Mouse (Mus musculus) CH12.LX (cell line): ENCODE measurements around the gene Abca1. TPM values are rescaled to one million over a fixed set of nuclear protein-coding genes. Genes with fewer than 3 reads are reported as not detected.

Experiments
- DNase-seq: peaks from one replicate; pipeline ENCODE4 v3.0.0-alpha.2; 2013; ENCODE audit errors: extremely low read depth
- H3K27ac ChIP-seq: 2 replicates; pipeline ENCODE4 v1.5.1; 2012; ENCODE audit warnings: low read depth, mild to moderate bottlenecking, control low read depth, moderate library complexity; ENCODE audit not compliant: insufficient read depth
- H3K27me3 ChIP-seq: replicated peaks from 2 replicates; pipeline ENCODE3; 2012; ENCODE audit warnings: inconsistent platforms
- H3K36me3 ChIP-seq, 2 experiments: replicated peaks in 1 of 2; 2 replicates each; pipeline versions ENCODE3 to v1.6.1; 2012; ENCODE audit warnings: inconsistent platforms in 1 of 2, low read length in 1 of 2, mild to moderate bottlenecking in 1 of 2, mixed read lengths in 1 of 2, moderate library complexity in 1 of 2; ENCODE audit not compliant: control insufficient read depth in 1 of 2, insufficient read depth in 1 of 2
- H3K4me1 ChIP-seq, 2 experiments: 2 replicates each; pipeline ENCODE4 v1.6.1; 2012; ENCODE audit warnings: inconsistent platforms in 1 of 2, moderate library complexity in 1 of 2; ENCODE audit not compliant: insufficient read depth in 2 of 2, control insufficient read depth in 1 of 2
- H3K4me2 ChIP-seq: 2 replicates; pipeline ENCODE4 v1.6.1; 2012; ENCODE audit warnings: low read depth, mild to moderate bottlenecking, control low read depth; ENCODE audit not compliant: poor library complexity, insufficient read depth, severe bottlenecking
- H3K4me3 ChIP-seq, 3 experiments: fragments of 150-350 bp in 1 of 3; sonication (generic) in 1 of 3; replicated peaks in 1 of 3; 2 replicates each; pipeline versions ENCODE3 to v1.5.1; 2011 to 2012; ENCODE audit warnings: low read depth in 2 of 3, low read length in 2 of 3, mild to moderate bottlenecking in 2 of 3, moderate library complexity in 2 of 3, control low read depth in 1 of 3, improper control_type of control experiment in 1 of 3, inconsistent platforms in 1 of 3, mixed read lengths in 1 of 3; ENCODE audit not compliant: poor library complexity in 1 of 3
- H3K79me2 ChIP-seq: replicated peaks from 2 replicates; pipeline ENCODE4 v1.6.1; 2012; ENCODE audit warnings: mild to moderate bottlenecking, moderate library complexity; ENCODE audit not compliant: control insufficient read depth, poor library complexity, insufficient read depth, severe bottlenecking; ENCODE audit errors: extremely low read depth
- H3K9ac ChIP-seq: 2 replicates; pipeline ENCODE4 v1.6.1; 2012; ENCODE audit warnings: low read depth, mild to moderate bottlenecking, control low read depth, moderate library complexity; ENCODE audit not compliant: insufficient read depth
- H3K9me3 ChIP-seq: replicated peaks from 2 replicates; pipeline ENCODE3; 2012; ENCODE audit warnings: low read length, inconsistent platforms, mixed read lengths
- BHLHE40 ChIP-seq: IDR thresholded peaks from 2 replicates; pipeline ENCODE4 v1.6.1; 2011; ENCODE audit warnings: mild to moderate bottlenecking, low read depth, low read length, improper control_type of control experiment
- CHD1 ChIP-seq: IDR thresholded peaks from 2 replicates; pipeline ENCODE4 v1.6.1; 2012; ENCODE audit warnings: low read depth, low read length, improper control_type of control experiment, inconsistent platforms
- CHD2 ChIP-seq: IDR thresholded peaks from 2 replicates; pipeline ENCODE4 v1.6.1; 2011; ENCODE audit warnings: low read length, improper control_type of control experiment
- E2F4 ChIP-seq: IDR thresholded peaks from 2 replicates; pipeline ENCODE4 v1.6.1; 2011; ENCODE audit warnings: low read depth, low read length, improper control_type of control experiment; ENCODE audit not compliant: insufficient replicate concordance
- EP300 ChIP-seq: IDR thresholded peaks from 2 replicates; pipeline ENCODE4 v1.6.1; 2011; ENCODE audit warnings: low read length, improper control_type of control experiment
- ETS1 ChIP-seq: conservative IDR thresholded peaks from 2 replicates; pipeline ENCODE4 v1.6.1; 2012; ENCODE audit warnings: low read depth, mild to moderate bottlenecking, inconsistent platforms, low read length, improper control_type of control experiment, moderate library complexity
- GABPA ChIP-seq: IDR thresholded peaks from 2 replicates; pipeline ENCODE4 v1.6.1; 2012; ENCODE audit warnings: low read depth, low read length, improper control_type of control experiment, inconsistent platforms; ENCODE audit not compliant: insufficient replicate concordance
- HCFC1 ChIP-seq: IDR thresholded peaks from 2 replicates; pipeline ENCODE4 v1.6.1; 2012; ENCODE audit warnings: low read depth, mild to moderate bottlenecking, inconsistent platforms, low read length, improper control_type of control experiment
- IRF4 ChIP-seq: IDR thresholded peaks from 2 replicates; pipeline ENCODE4 v1.6.1; 2014; ENCODE audit warnings: low read depth, mild to moderate bottlenecking, inconsistent platforms, low read length, improper control_type of control experiment
- JUN ChIP-seq: IDR thresholded peaks from 2 replicates; pipeline ENCODE4 v1.6.1; 2011; ENCODE audit warnings: low read depth, mild to moderate bottlenecking, low read length, improper control_type of control experiment, moderate library complexity; ENCODE audit not compliant: insufficient read depth
- JUND ChIP-seq: conservative IDR thresholded peaks from 2 replicates; pipeline ENCODE4 v1.6.1; 2011; ENCODE audit warnings: low read depth, low read length, improper control_type of control experiment
- KAT2A ChIP-seq: IDR thresholded peaks from 2 replicates; pipeline ENCODE4 v1.6.1; 2012; ENCODE audit warnings: low read length, improper control_type of control experiment, inconsistent platforms; ENCODE audit not compliant: insufficient replicate concordance
- MAFK ChIP-seq: IDR thresholded peaks from 2 replicates; pipeline ENCODE4 v1.6.1; 2011; ENCODE audit warnings: low read length, improper control_type of control experiment; ENCODE audit not compliant: insufficient replicate concordance
- MAX ChIP-seq: IDR thresholded peaks from 2 replicates; pipeline ENCODE4 v1.6.1; 2011; ENCODE audit warnings: low read length, improper control_type of control experiment
- MEF2A ChIP-seq: IDR thresholded peaks from 2 replicates; pipeline ENCODE4 v1.6.1; 2014; ENCODE audit warnings: low read depth, mild to moderate bottlenecking, inconsistent platforms, low read length, improper control_type of control experiment, borderline replicate concordance
- MXI1 ChIP-seq: IDR thresholded peaks from 2 replicates; pipeline ENCODE4 v1.6.1; 2011; ENCODE audit warnings: mild to moderate bottlenecking, low read depth, low read length, improper control_type of control experiment
- NELFE ChIP-seq: IDR thresholded peaks from 2 replicates; pipeline ENCODE4 v1.6.1; 2011; ENCODE audit warnings: low read depth, low read length, improper control_type of control experiment
- NRF1 ChIP-seq: IDR thresholded peaks from 2 replicates; pipeline ENCODE4 v1.6.1; 2014; ENCODE audit warnings: low read depth, mild to moderate bottlenecking, inconsistent platforms, low read length, improper control_type of control experiment, moderate library complexity
- PAX5 ChIP-seq: IDR thresholded peaks from 2 replicates; pipeline ENCODE4 v1.6.1; 2012; ENCODE audit warnings: low read length, inconsistent platforms, mixed read lengths
- POLR2A ChIP-seq: IDR thresholded peaks from 2 replicates; pipeline ENCODE4 v1.6.1; 2011; ENCODE audit warnings: low read depth, mild to moderate bottlenecking, improper control_type of control experiment, low read length
- POLR2AphosphoS2 ChIP-seq: IDR thresholded peaks from 2 replicates; pipeline ENCODE4 v1.6.1; 2011; ENCODE audit warnings: low read depth, low read length, improper control_type of control experiment
- RAD21 ChIP-seq: IDR thresholded peaks from 2 replicates; pipeline ENCODE4 v1.6.1; 2011; ENCODE audit warnings: low read depth, mild to moderate bottlenecking, low read length, improper control_type of control experiment, moderate library complexity
- SIN3A ChIP-seq: IDR thresholded peaks from 2 replicates; pipeline ENCODE4 v1.6.1; 2012; ENCODE audit warnings: low read length, improper control_type of control experiment, inconsistent platforms
- SMC3 ChIP-seq: IDR thresholded peaks from 2 replicates; pipeline ENCODE4 v1.6.1; 2011; ENCODE audit warnings: low read depth, low read length, improper control_type of control experiment
- TBP ChIP-seq: conservative IDR thresholded peaks from 2 replicates; pipeline ENCODE4 v1.6.1; 2011; ENCODE audit warnings: low read depth, low read length, improper control_type of control experiment
- TCF12 ChIP-seq: IDR thresholded peaks from 2 replicates; pipeline ENCODE4 v1.6.1; 2014; ENCODE audit warnings: low read depth, mild to moderate bottlenecking, inconsistent platforms, low read length, improper control_type of control experiment
- UBTF ChIP-seq: IDR thresholded peaks from 2 replicates; pipeline ENCODE4 v1.6.1; 2012; ENCODE audit warnings: low read depth, mild to moderate bottlenecking, inconsistent platforms, low read length, improper control_type of control experiment, moderate library complexity
- USF1 ChIP-seq: IDR thresholded peaks from 2 replicates; pipeline ENCODE4 v1.6.1; 2014; ENCODE audit warnings: low read depth, mild to moderate bottlenecking, inconsistent platforms, low read length, improper control_type of control experiment
- USF2 ChIP-seq: conservative IDR thresholded peaks from 2 replicates; pipeline ENCODE4 v1.6.1; 2011; ENCODE audit warnings: low read depth, low read length, improper control_type of control experiment
- ZC3H11A ChIP-seq: IDR thresholded peaks from 2 replicates; pipeline ENCODE4 v1.6.1; 2012; ENCODE audit warnings: low read depth, mild to moderate bottlenecking, inconsistent platforms, low read length, improper control_type of control experiment
- ZMIZ1 ChIP-seq: IDR thresholded peaks from 2 replicates; pipeline ENCODE4 v1.6.1; 2012; ENCODE audit warnings: low read depth, mild to moderate bottlenecking, inconsistent platforms, low read length, improper control_type of control experiment
- ZNF384 ChIP-seq: IDR thresholded peaks from 2 replicates; pipeline ENCODE4 v1.6.1; 2012; ENCODE audit warnings: low read depth, low read length, improper control_type of control experiment, inconsistent platforms
- dilution Hi-C: fragments of 300-500 bp; cut with MboI; formaldehyde crosslinking; loops from 2 replicates; pipeline ENCODE4 v1.14.3; 2020; ENCODE audit warnings: low sequenced_read_pairs; ENCODE audit not compliant: extremely low pct_unique_long_range_greater_than_20kb, extremely low pct_ligation_motif_present
- in situ Hi-C: fragments of 300-500 bp; cut with MboI; formaldehyde crosslinking; loops from 3 replicates; pipeline ENCODE4 v1.14.3; 2019; ENCODE audit warnings: low sequenced_read_pairs, low pct_ligation_motif_present, low pct_unique_long_range_greater_than_20kb, mixed read lengths
- polyA plus RNA-seq: library from polyadenylated mRNA; unstranded; fragments of >175 nt; gene quantifications from 2 replicates; pipeline ENCODE4 v1.2.1, GENCODE M21; 2012; ENCODE audit warnings: low read depth; ENCODE audit not compliant: insufficient read length
- total RNA-seq, 2 experiments: library from RNA; depleted of rRNA; stranded (reverse); fragments of 300-350 nt in 1 of 2; fragments of >200 nt in 1 of 2; gene quantifications; 2 replicates each; pipeline ENCODE4 v1.2.3; 2012 to 2014

Gene Abca1
- total and polyA plus RNA-seq, 3 experiments, result 0.13 to 0.46 (median 0.35) TPM

DNA sequence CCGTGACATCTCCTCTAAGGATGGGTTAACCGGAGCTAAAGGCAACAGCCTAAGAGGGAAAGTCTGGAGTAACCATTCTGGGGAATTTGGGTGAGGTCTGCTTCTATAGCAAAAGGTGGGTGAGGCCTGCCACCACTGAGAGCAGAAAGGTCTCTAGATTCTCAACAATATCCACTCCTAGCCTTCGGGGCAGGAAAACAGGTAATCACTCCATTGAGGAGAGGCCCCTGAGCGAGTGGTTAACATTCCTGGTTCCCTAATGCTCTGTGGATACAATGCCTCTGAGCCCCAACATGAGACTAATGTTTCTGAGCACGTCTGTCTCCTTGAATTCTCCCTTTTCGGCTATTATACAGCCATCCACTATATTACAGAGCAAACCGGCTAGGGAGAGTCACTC, 145.3 kb downstream of the Abca1 start:
- Histone ChIP-seq H3K79me2 (0 out of 2 replicates have a peak, but pooled peaks cover 2% of the 10 kb centered on the region), H3K9me3 (peaks cover 4% of the 10 kb centered on the region), H3K9ac (no peak overlapping the region), H3K4me1 (peaks cover 0 to 34% of the 10 kb centered on the region in 2 experiments; a peak in 2 of 4 replicates), H3K4me2 (no peak overlapping the region), H3K4me3 (no peak overlapping the region), H3K36me3 (peaks cover 20 to 30% of the 10 kb centered on the region in 2 experiments), H3K27ac (no peak overlapping the region), H3K27me3 (no peaks in the 10 kb centered on the region)
- TF ChIP-seq ETS1, result no peak
- no peak for TF ChIP-seq MAX
- no peak for TF ChIP-seq CHD2
- no peak for TF ChIP-seq ZNF384
- TF ChIP-seq EP300, result no peak
- TF ChIP-seq RAD21, result no peak
- in situ Hi-C loops, result no loop called here
- DNase-seq, result no peak
- dilution Hi-C loops, result no loop called here

DNA sequence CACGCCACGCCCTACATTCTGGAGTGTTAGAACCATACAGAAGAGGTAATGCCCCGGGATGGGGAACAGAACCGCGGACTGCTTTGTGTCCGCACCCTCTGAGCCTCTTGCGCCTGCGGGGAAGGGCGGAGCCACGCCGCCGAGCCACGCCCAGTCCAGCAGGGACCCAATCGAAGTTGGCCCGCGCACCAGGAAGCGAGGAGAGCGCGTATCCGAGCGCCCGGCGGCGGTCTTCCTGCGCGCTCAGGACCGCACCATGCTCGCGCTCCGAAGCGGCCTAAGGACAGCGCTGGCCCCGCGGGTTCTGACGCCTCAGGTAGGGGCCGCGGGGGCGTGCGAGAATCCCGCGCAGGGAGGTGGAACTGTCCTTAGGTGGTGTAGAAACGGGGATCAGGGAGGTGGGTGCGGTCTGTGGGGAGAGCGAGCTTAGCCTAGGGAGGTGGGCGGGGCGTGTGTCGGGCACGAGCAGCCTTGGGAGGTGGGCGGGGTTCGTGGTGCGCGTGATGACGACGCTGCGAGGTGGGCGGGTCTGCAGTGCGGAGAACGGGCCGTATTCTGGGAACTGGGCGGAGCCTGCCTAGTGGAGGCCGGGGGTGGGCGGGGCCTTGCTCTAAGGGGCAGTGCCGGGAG, 147.8 kb downstream of the Abca1 start, which contains the start of gene Nipsnap3b:
TSS of gene Nipsnap3b (plus strand) at position 149 of the 630 bp plus-strand sequence.
- no peaks in the 10 kb centered on the region for H3K27me3 ChIP-seq
- H3K9ac ChIP-seq, result peak within 1 kb of the TSS; percentile 24
- H3K9me3 ChIP-seq, result peaks cover 2% of the 10 kb centered on the region
- peak within 1 kb of the TSS; percentile 64 to 75 (median 74) for H3K4me3 ChIP-seq
- H3K27ac ChIP-seq, result peak within 1 kb of the TSS; percentile 26; the same call in 1 of the 2 replicates
- in situ Hi-C loops, result no loop called here
- DNase-seq, result peak; percentile 95
- peak within 1 kb of the TSS; percentile 87 for H3K4me2 ChIP-seq
- dilution Hi-C loops, result no loop called here
- 0 out of 2 replicates have a peak, but pooled peaks cover 2% of the 10 kb centered on the region for H3K79me2 ChIP-seq
- H3K36me3 ChIP-seq, result peaks cover 10 to 13% of the 10 kb centered on the region in 2 experiments
- H3K4me1 ChIP-seq, result peaks cover 0 to 34% of the 10 kb centered on the region in 2 experiments; a peak in 2 of 4 replicates
- peak; percentile 41; the same call in 1 of the 2 replicates for TF ChIP-seq HCFC1
- peak; percentile 61 for TF ChIP-seq BHLHE40
- peak; percentile 82 for TF ChIP-seq NRF1
- peak; percentile 88 for TF ChIP-seq SIN3A
- peak; percentile 15; the same call in 1 of the 2 replicates for TF ChIP-seq MAX
- peak; percentile 86 for TF ChIP-seq POLR2A
- no peak for TF ChIP-seq PAX5
- TF ChIP-seq JUN, result no peak
- TF ChIP-seq JUND, result no peak
- no peak for TF ChIP-seq SMC3
- TF ChIP-seq MXI1, result peak; percentile 57; the same call in 1 of the 2 replicates
- peak; percentile 64; the same call in 1 of the 2 replicates for TF ChIP-seq POLR2AphosphoS2
- no peak for TF ChIP-seq GABPA
- no peak; the same call in 1 of the 2 replicates for TF ChIP-seq MEF2A
- TF ChIP-seq RAD21, result no peak
- TF ChIP-seq CHD1, result no peak
- no peak for TF ChIP-seq USF2
- no peak for TF ChIP-seq UBTF
- TF ChIP-seq E2F4, result no peak
- no peak for TF ChIP-seq KAT2A
- TF ChIP-seq NELFE, result peak; percentile 83
- no peak for TF ChIP-seq ZNF384
- peak; percentile 47; the same call in 1 of the 2 replicates for TF ChIP-seq TCF12
- peak; percentile 80 for TF ChIP-seq ZMIZ1
- TF ChIP-seq EP300, result no peak
- no peak for TF ChIP-seq USF1
- no peak; the same call in 1 of the 2 replicates for TF ChIP-seq IRF4
- TF ChIP-seq MAFK, result no peak
- TF ChIP-seq ZC3H11A, result no peak
- no peak for TF ChIP-seq CHD2
- no peak for TF ChIP-seq TBP
